Mouse (Mus musculus) T-helper 2 cell (primary cell): ENCODE measurements around the gene Myo10.

Source experiments
- in situ Hi-C: fragments of 300-600 bp; cut with MboI, MseI; formaldehyde crosslinking; loops from one replicate; pipeline ENCODE4 v1.15.1; 2025; ENCODE audit warnings: high pct_unique_total_duplicates

Gene Myo10

GRCm38 (mm10) chr15:25758500-25759086 lies 136.3 kb downstream of the Myo10 start:
- in situ Hi-C loops, result no loop called here

- in situ Hi-C loops, result no loop called here
These were observed 138.0 kb downstream of the Myo10 start for GRCm38 (mm10) chr15:25760304-25760703.

DNA sequence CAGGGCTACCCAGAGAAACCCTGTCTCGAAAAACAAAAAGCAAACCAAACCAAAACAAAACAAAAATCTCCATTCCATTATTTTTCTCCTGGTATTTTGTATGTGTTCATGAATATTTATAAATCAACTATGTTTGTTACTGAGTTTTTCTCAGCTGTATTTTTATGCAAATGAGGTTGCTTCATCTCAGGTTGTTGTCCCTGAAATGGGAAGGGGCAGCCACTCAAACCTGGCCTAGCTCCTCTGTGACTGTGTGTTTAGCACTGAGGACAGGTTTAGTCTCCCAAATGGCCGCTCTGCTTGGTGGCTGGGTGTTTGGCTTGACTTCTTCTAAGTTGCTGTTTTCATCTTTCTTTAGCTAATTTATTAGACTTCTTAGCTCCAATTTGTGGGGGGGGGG lies 138.7 kb downstream of the Myo10 start:
- in situ Hi-C loops, result no loop called here

- in situ Hi-C loops, result no loop called here
These were observed 139.5 kb downstream of the Myo10 start for GRCm38 (mm10) chr15:25761800-25762211.

DNA sequence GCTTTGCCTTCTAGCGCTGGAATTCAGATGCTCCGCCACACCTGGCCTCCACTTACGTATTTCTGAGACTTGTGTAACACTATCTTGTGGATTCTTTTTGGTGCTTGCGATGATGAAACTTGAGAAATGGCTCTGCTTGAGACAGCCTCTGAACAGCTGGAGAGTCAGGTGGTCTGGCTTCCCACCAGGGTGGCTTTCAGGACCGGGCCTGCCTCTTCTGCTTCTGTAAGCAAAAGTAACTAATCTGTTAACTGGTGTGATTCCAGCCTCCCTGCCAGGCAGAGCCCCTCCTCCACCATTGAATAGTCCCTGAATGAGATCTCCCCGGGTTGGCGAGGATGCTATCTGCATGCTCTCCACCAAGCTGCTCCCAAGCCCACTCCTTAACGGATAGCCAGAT lies 140.0 kb downstream of the Myo10 start:
- in situ Hi-C loops, result no loop called here

DNA sequence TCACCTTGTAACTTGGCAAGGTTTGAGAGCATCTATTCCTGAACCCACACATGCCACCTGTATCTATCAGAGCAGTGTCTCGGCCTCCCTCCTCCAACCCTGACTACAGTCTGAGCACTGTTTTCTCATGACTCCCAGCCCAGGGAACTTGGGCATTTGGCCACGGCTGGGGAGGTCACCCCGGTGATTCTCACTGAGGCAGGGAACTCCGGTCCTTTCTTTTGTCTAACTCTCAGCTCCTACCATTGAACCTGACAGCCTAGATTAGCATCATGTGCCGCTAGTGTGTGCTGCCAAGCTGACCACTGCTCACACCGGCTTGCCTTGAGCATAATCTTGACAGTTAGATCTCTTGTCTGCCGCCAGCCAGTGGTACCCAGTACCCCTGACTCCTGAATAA lies 140.8 kb downstream of the Myo10 start:
- in situ Hi-C loops, result no loop called here

- in situ Hi-C loops, result no loop called here
These were observed 142.5 kb downstream of the Myo10 start for GRCm38 (mm10) chr15:25764653-25765352.

DNA sequence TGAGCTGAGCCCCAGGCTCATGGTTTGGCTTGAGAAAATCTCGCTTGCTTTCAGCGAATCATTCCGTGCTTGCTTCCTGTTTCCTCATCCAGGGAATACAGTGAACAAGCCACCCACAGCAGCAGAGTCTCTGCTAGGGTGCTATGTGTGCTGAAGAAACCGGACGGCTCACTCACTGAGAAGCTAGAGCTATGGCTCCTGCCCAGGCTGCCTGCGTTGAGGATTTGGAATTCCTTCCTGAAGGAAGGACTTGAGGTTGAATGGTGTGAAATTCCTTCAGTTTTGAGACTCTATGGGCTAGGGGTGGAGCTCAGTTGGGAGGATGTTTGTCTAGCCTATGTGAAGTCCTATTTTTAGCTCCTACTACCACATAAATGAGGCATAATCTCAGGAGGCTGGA lies 145.5 kb downstream of the Myo10 start:
- in situ Hi-C loops, result no loop called here

DNA sequence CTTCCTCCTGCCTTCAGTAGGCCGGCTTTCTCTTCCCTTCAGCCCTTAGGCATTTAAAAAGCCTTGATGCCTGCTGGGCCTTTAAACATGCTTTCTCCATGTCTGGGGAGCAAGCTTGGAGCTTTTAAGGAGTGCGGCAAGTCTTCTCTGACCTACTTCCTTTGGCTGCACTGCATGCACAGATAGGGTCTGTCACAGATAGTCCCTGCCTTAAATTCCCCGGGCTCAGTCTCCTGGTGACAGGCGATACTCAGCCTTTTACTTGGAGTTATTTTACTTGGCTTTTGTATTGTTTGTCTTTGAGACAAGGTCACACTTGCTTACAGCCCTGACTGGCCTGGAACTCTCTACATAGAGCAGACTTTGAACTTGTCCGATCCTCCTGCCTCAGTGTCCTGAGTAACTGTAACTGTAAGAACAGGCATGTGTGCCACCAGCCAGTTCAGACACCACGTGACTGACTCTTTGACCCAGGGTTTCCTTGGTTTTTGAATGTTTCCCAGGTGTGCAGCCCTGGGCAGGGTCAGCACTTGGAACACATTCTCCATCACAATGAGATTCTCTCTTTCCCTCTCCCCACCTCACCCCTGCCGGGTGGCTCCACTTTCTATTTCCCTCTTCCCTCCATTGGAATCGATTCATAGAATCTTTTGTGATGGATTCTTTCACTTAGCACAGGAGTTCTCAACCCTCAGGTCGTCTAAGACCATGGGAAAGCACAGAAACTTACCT lies 147.4 kb downstream of the Myo10 start:
- in situ Hi-C loops, result no loop called here

- in situ Hi-C loops, result no loop called here
These were observed 149.5 kb downstream of the Myo10 start for GRCm38 (mm10) chr15:25771782-25772181.

DNA sequence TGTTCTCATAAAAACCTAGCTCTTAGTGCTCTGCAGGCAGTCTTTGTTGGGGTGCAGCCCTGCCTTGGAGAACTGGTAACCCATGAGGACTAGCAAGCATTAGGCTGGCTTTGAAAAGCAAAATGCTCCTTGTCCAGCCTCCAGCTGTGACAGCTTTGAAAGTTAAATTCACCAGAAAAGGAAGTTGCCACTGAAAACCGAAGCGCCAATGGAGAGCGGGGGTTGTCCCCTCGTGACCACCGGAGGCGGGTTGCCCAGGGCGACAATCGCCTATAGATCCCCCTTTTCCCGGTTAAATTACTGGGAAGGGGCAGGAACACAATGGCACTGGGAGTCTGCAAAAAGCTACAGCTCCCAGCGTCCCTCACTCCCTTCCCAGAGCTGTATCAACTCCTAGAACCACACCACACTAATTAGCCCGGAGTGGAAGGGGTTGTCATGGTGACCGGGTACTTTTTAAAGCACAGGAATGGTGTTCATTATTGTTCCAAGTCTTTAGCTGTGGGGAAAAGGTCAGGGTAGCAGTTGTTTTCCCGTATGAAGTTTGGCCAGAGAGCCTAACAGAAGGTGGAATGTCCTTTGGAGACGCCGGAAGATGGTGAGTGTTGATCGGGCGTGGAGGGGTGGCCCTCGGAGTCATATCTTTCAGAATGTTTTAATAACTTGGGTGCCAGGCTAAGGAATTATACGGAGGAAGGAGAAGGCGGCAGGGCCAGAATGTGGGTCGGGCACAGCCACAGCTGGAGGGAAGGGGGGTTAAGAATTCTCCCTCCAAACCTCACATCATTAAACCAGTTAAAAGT lies 151.6 kb downstream of the Myo10 start:
- in situ Hi-C loops, result no loop called here

DNA sequence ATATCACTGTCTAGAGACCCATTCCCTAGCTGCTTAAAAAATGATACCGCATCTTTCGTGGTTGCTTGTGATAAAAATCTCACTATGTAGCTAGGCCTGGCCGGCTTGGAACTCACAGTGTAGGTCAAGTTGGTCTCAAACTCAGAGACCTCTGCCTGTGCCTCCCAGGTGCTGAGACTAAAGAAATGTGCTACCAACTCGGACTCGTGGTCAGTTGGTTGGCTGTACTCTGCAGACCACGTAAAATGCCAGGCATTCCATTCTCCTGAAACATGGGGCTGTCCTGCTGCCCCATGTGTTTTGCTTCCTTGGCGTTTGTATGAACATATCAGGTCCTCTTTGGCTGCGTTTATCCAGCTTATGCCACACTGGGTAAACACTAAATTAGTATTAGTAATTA lies 156.6 kb downstream of the Myo10 start:
- in situ Hi-C loops, result no loop called here

DNA sequence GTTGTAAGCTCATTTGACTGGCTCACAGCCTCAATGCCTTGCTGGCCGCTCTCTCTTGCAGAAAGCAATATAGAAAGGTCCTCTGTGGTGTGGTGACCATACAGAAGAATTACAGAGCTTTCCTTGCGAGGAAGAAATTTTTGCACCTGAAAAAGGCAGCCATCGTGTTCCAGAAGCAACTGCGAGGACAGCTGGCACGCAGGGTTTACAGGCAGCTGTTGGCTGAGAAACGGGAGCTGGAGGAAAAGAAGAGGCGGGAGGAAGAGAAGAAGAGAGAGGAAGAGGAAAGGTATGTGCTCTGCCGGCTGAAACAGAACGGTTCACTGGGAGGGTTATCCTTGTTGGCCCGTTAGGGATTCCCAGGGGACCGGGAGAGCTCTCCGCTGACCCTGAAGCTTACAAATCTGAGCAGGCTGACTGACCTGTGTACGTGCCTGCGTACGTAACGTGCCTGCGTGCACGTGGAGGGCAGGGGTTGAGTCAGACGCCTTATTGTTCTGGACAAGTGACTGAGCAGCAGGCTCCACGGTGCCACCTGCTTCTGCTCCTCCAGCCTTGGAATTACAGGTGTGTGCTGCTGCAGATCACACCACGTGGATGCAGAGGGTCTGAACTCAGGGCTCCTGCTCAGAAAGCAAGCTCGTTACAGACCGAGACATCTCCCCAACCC lies 157.3 kb downstream of the Myo10 start:
- in situ Hi-C loops, result no loop called here

DNA sequence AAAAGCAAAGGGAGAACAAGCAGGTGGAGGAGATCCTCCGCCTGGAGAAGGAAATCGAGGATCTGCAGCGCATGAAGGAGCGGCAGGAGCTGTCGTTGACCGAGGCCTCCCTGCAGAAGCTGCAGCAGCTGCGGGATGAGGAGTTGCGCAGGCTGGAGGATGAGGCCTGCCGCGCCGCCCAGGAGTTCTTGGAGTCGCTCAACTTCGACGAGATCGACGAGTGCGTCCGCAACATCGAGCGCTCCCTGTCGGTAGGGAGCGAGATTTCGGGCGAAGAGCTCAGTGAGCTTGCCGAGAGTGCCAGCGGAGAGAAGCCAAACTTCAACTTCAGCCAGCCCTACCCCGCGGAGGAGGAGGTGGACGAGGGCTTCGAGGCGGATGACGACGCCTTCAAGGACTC lies 158.7 kb downstream of the Myo10 start:
- in situ Hi-C loops, result no loop called here

- in situ Hi-C loops, result no loop called here
These were observed 163.4 kb downstream of the Myo10 start for GRCm38 (mm10) chr15:25785456-25786390.

DNA sequence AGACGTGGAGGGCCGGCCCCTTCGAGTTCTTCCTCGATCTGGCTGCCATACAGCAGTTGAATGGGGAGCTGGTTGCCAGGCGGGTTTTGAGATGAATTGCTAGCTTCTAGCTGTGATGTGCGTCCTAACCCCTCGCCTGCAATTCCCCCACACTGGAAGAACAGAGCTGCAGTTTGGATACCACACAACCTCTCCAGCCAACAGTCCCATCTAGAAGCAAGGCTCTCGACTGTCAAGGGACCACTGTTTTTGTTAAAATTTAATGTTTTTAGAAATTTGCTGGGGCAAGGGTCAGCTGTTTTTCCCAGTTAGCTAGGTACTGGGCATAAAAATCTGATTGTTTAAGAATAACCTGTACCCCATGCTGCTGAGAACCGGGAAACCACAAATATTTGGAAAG lies 165.1 kb downstream of the Myo10 start:
- in situ Hi-C loops, result no loop called here

- in situ Hi-C loops, result no loop called here
These were observed 165.6 kb downstream of the Myo10 start for GRCm38 (mm10) chr15:25787965-25788364.

DNA sequence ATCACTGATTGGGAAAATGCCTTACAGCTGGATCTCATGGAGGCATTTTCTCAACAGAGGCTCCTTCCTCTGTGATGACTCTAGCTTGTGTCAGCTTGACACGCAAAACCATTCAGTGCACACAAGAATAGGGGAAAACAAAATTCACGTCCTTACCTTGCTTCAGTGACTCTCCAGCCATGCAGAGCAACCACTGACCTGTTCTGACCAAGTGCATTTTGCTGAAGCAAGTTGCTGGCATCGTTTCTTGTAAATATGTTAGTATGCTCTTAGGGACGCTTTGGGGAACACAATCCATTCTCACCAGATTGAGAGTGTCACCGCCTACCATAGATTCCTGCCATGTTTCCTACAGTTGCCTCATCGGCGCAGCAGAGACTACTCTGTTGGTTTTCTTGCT lies 166.2 kb downstream of the Myo10 start:
- in situ Hi-C loops, result no loop called here

DNA sequence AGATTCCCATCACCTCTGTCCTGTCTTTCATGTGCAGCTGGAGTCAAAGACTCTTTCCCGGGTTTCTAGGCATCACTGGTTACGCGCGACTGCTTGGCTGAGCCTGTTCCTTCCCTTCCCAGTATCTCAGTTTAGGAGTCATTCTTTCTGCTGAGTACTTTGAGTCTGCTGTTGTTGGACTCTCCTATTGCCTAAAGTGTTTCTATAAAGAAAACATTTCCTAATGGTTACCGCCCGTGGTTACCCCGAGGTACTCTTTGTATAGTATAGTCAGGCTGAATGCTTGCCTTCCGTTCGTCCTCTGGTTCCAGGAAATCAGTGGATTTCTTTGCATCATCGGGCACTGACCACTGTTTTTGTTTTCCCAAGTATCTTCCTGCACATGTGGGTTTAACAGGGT lies 166.9 kb downstream of the Myo10 start:
- in situ Hi-C loops, result no loop called here

- in situ Hi-C loops, result loop anchor here (5.0 kb wide), 1 partner anchor 170 kb away; no protein-coding TSS in a partner anchor
These were observed 169.5 kb downstream of the Myo10 start for GRCm38 (mm10) chr15:25791660-25792353.
